Mouse (Mus musculus): ENCODE data around the gene Arhgap33.

The Arhgap33 gene

DNA sequence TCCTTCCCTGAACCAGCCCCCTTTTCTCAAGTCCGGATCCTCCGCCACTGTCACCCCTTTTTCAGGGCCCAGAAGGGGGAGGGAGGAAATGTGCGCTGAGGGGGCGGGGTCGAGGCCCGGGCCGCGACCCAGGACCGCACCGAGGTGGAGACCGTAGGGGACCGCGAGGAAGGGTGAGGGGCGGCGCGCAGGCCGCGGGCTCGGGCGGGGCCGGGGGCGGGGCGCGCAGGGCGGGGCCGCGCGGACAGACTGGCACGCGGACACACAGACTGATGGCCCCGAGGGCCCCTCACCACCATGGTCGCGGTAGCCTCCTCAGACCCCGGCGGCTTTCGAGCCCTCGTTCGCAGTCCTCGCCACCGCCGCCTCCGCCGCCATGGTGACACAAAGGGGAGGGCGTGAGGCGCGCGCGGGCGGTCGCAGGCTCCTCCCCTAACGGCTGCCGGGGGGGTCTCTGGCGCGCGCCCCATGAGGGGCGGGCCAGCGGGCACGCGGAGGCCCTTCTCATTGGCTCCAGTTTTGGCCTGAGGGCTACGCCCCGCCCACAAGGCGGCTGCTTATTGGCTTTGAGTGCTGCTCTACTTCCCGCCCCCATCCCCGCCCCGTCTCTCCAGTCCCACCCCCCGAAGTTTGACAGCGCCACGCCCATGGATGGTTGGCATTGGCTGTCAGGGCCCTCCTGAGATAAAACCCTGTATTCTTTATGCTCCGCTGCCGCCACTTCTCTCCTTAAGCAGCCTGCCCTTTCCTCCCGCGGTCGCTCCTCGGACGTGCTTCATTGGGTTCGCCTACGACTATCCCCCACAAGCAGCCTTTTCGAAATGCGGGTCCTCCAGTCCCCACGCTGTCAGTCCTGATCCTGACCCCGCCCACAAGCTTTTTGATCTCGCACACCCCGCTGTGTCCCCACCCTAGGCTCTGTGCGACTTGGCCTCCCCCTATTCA is at the start of gene Arhgap33:
Gene Arhgap33 (minus strand): TSS at position 428 of the 945 bp plus-strand sequence.
- in situ Hi-C loops (cut with MboI, MseI), result no loop called here

GRCm38 (mm10) chr7:30584339-30584738 is 49.5 kb upstream of the Arhgap33 start:
- in situ Hi-C loops (cut with MboI, MseI), result loop anchor here (5.0 kb wide), 1 partner anchor 33 kb away; no protein-coding TSS in a partner anchor

DNA sequence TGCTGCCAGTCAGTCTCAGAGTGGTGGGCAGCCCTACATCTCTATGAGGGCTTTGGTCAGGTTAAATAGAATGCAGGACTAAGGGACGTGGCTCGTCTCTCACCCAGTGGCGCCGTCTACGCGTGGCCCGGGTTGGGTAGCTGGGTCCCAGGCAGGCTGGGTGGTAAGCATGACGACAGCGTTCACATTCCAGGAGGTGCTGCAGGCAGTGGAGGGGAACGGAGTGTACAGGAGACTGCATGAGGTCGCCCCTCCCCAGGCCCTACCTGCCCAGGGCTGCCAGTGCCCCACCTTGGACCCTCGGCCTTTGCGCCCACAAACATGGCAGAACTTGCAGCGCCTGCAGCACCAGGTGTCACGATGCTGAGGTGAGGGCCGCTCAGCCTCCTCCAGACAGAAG is 46.7 kb upstream of the Arhgap33 start:
- in situ Hi-C loops (cut with MboI, MseI), result loop anchor here (5.0 kb wide), 1 partner anchor 36 kb away; no protein-coding TSS in a partner anchor

- in situ Hi-C loops (cut with MboI, MseI), result loop anchor here (5.0 to 10.0 kb wide), 2 partner anchors 37 to 1415 kb away; no protein-coding TSS in a partner anchor
Observed at GRCm38 (mm10) chr7:30579950-30580349, 45.1 kb upstream of the Arhgap33 start.

DNA sequence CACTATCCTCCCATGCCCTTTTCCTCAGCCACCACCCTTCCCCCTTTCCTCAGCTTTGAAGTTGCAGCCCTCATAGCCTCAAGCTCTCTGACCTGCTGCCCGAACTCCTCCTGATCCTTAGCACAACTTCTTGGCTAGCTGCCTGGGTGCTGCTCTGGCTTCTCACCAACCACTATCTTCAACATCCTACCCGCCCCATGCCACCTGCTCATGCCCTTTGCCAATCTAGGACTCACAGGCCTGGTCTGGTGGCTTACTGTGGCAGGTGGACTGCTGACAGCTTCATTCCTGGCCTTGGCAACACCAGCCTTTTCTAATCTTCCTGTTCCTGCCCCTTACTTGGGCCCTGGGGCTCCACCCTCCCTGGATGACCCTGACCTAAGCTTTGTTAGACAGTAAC is 38.1 kb upstream of the Arhgap33 start:
- in situ Hi-C loops (cut with MboI, MseI), result loop anchor here (10.0 kb wide), 1 partner anchor 1408 kb away; no protein-coding TSS in a partner anchor

DNA sequence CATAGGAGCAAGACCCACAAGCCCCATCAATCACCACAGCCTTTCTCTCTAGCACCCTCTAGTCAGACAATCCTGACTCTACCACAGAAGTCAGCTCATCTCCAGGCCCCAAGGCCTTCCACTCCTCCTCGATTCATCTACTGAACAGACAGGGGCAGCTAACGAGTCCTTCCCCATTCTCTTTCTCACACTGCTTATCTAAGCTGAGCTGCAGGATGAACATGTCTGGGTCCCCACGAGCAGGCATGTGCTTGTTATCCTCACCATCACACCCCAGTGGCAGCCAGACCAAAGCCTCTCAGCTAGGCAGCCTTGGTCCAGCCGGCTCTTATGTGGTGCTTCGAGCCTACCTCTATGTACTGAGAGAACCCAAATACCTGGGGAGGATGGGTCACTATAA is 37.5 kb upstream of the Arhgap33 start:
- in situ Hi-C loops (cut with MboI, MseI), result loop anchor here (10.0 kb wide), 1 partner anchor 1408 kb away; no protein-coding TSS in a partner anchor

DNA sequence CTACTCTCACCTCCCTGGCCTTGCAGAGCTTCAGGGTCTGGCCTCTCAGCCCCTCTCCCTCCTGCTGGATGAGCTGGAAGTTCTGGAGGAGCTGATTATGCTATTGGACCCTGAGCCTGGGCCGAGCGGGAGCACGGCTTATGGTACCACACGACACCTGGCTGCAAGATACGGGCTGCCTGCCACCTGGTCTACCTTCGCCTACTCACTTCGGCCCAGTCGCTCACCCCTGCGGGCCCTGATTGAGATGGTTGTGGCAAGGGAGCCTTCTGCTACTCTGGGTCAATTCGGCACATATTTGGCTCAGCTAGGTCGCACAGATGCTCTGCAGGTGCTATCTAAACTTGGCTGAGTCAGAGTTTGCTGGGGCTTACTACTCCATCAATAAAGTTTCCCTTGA is 32.7 kb upstream of the Arhgap33 start:
- in situ Hi-C loops (cut with MboI, MseI), result no loop called here

GRCm38 (mm10) chr7:30566033-30566432 is 31.2 kb upstream of the Arhgap33 start:
- in situ Hi-C loops (cut with MboI, MseI), result no loop called here

GRCm38 (mm10) chr7:30564970-30565571 is 30.2 kb upstream of the Arhgap33 start, which contains the start of gene Igflr1:
TSS of gene Igflr1 (plus strand) at chr7:30565427.
- in situ Hi-C loops (cut with MboI, MseI), result no loop called here

GRCm38 (mm10) chr7:30563906-30564280 is 29.0 kb upstream of the Arhgap33 start:
- in situ Hi-C loops (cut with MboI, MseI), result no loop called here

DNA sequence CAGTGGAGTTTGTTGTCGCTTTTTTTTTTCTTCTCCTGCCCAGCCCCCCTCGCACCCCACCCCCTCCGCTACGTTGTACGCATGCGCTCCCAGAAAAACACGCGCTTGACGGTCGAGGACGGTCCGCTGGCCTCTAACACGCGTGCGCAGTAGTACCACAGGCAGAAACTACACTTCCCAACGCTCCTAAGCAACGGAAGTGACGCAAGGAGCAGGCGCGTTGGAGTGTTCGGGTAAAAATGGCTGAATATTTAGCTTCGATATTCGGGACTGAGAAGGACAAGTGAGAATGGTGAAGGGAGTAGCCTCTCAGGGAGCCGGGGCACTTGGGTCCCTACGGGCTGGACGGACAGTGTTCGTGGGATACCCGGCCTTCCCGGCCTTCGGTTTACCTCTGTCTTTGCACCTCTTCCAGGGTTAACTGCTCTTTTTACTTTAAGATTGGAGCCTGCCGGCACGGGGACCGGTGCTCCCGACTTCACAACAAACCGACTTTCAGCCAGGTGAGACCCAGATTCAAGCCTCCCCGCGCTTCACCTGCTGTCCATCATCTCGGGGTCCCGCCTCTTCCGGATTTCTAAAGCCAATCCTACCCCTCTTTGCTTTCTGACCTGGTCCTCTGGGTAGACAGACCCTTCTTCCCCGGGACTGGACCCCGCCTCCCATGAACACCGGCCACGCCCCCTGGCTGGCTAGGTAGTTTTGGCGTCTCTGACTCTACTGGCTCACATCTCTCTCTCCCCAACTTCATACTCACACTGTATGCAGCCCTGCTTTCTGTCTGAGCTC is 28.5 kb upstream of the Arhgap33 start, which contains the start of the genes U2af1l4, Gm49396 and Psenen:
Gene U2af1l4 (plus strand): TSS at position 185 of the 789 bp plus-strand sequence.
Gene Gm49396 (plus strand): TSS at position 228 of the 789 bp plus-strand sequence.
Gene Psenen (minus strand): TSS at position 511 of the 789 bp plus-strand sequence.
- in situ Hi-C loops (cut with MboI, MseI), result no loop called here

- in situ Hi-C loops (cut with MboI, MseI), result no loop called here
Observed at GRCm38 (mm10) chr7:30562526-30563116, 27.8 kb upstream of the Arhgap33 start.

GRCm38 (mm10) chr7:30560296-30560695 is 25.4 kb upstream of the Arhgap33 start:
- in situ Hi-C loops (cut with MboI, MseI), result no loop called here

- in situ Hi-C loops (cut with MboI, MseI), result no loop called here
Observed at GRCm38 (mm10) chr7:30559443-30559954, 24.6 kb upstream of the Arhgap33 start, which contains the start of gene Lin37. TSS of gene Lin37 (minus strand) at chr7:30559838.

GRCm38 (mm10) chr7:30558656-30559442 is 24.0 kb upstream of the Arhgap33 start:
- in situ Hi-C loops (cut with MboI, MseI), result no loop called here

DNA sequence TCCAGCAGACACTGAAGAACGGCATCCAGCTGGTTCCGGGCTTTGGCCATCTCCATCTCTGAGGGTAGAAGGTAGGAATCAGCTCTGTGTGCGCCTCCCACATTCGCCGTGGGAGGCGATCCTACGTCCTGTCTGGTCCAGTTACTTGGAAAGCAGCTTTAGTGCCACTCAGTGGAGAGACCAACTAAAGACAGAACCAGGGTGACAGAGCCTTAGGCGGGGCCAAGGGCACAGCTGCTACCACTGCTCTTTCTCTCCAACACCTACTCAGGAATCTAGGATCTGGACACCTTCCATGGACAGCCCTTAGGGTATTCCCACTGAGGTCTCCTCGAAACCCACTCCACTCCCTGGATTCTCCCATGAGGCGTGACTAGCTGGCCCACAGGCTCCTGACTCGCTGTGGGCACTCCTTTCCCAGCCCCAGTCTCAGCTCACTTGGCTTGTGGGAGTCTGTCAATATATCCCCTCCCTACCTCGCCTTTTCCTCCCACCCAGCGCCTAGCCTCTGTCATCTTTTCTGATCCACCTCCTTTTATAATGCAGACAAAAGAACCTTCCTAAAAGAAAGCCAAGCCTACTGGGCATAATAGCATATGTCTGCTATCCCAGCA is 23.1 kb upstream of the Arhgap33 start:
- in situ Hi-C loops (cut with MboI, MseI), result no loop called here

GRCm38 (mm10) chr7:30556894-30557536 is 22.2 kb upstream of the Arhgap33 start:
- in situ Hi-C loops (cut with MboI, MseI), result no loop called here

DNA sequence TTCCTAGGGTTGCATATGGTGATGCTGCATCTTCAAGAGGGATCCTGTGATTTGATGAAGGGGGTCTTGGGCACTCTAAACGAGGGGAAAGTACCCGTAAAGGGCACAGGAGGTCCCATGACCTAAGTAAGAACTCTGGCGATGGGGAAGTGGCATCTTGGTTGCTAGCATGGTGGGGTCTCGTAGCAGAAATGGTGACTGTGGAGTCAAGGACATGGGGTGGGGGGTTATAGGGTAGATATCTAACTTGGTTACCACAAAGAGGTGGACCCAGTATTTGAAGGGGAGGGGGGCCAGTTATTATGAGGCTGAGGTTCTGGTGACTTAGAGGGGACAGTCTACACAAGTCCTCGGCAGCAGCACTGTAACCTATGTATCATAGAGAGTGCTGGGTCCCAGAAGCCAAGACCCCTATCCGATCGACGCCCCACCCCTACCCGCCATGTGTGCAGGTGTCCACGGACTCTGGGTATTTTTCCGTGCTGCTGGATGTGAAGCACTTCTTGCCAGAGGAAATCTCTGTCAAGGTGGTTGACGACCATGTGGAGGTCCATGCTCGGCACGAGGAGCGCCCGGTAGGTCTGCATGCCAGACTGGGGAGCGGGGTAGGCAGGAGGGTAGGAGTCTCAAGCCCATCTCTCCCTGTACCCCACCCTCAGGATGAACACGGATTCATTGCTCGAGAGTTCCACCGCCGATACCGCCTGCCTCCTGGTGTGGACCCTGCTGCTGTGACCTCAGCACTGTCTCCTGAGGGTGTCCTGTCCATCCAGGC is 19.1 kb upstream of the Arhgap33 start:
- in situ Hi-C loops (cut with MboI, MseI), result no loop called here

All from T-helper 2 cell (primary cell).